Mouse (Mus musculus): ENCODE data around the gene Tap2.

Gene Tap2

GRCm38 (mm10) chr17:34257594-34258375 is 54.5 kb downstream of the Tap2 start, which contains the start of gene H2-Ab1:
Gene H2-Ab1, plus strand, starts transcription at chr17:34257689.
- DNase-seq: peak; percentile 19

DNA sequence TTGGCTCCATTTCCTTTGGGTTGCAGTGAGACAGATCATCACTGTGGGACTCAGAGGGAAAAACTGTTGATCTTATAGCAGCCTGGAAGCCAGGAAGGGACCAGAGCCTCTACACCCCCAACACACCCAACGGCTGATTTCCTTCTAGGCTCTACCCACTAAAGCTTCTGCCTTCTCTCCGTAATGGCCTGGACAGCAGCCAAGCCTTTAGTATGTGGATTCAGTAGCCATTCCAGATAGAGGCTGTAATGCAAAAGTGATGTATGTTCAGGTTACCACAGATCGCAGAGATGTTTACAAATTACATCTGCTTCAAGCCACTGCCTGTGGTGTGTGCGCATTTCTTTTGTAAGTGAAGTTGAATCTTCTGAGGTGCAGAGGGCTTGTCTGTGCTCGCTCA is 57.2 kb downstream of the Tap2 start:
- no peak for DNase-seq

DNA sequence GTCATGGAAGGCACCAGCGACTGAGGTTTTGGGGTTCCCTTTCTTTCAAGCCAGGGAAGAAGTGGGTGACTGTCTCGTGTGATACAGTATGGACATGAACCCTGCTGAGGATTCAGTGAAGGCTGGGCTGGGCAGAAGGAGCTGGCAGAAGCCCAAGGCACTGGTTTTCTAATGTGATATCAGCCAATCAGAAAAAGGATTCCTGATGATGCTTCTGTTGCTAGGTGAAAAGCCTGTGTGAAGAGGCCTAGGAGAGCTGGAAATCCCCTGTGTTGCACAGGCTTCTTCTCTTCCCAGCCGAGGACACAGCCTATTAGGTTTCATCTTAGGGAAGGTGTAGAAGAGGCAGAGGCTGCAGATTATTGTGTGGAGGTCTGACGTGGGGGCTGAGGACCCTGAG is 58.2 kb downstream of the Tap2 start:
- peak; percentile 17 for DNase-seq

- peak; percentile 26 for DNase-seq
Measured at GRCm38 (mm10) chr17:34263068-34263467, 59.7 kb downstream of the Tap2 start.

DNA sequence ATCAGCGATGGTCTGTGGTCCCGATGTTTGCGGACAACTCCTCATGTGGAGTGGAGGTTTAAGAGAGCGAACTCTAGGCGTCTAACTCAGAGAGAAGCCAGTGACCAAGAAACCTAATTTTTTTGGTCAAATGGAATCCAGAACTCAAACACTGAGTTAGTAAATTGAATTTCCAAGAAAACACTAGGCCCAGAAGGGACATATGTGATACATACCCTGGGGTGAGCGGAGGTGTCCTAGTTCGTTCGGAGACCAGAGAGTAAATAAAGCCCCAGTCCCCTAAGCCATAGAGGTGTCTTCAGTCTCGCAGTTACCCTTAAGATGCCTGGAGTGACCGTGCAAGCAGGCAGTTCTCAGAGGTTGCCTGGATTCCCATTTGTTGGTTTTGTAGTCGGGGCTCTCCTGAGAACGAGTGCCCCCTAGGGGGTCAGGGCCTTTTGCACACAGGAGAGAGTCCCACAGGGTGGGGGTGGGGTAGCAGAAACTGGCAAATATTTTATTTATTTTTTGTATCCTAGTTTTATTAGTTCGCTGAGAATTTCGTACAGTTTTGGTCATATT is 60.6 kb downstream of the Tap2 start:
- DNase-seq: no peak

GRCm38 (mm10) chr17:34264452-34265351 is 61.4 kb downstream of the Tap2 start:
- no peak for DNase-seq

Data from cerebellum, adult 11 months (tissue).